Mouse (Mus musculus) forebrain, embryonic 11.5 days (tissue): ENCODE measurements around the gene Vmn1r39. TPM values are rescaled to one million over a fixed set of nuclear protein-coding genes. Genes with fewer than 3 reads are reported as not detected.
"Not testable (repeated sequence)": the region's sequence is repeated elsewhere in the genome, so short reads cannot be mapped to it uniquely, and the experiment has no call there.

Experiments
- ATAC-seq: fragments of 200-750 bp; cut with Nextera tagmentation; replicated peaks from 2 replicates; pipeline ENCODE4 v1.8.0; 2017; ENCODE audit warnings: moderate TSS enrichment; ENCODE audit not compliant: low FRiP score
- DNase-seq: peaks from one replicate; pipeline ENCODE4 v3.0.0-alpha.2; 2017; ENCODE audit warnings: low spot score
- H3K27ac ChIP-seq: fragments of 300-500 bp; sonication (generic); 2 replicates; pipeline ENCODE4 v1.5.1; 2014; ENCODE audit warnings: low read depth, low read length
- H3K27me3 ChIP-seq: fragments of 300-500 bp; sonication (generic); 2 replicates; pipeline ENCODE4 v1.6.1; 2014; ENCODE audit warnings: mild to moderate bottlenecking, low read length, mixed read lengths; ENCODE audit not compliant: control insufficient read depth, insufficient read depth
- H3K36me3 ChIP-seq: fragments of 300-500 bp; sonication (generic); 2 replicates; pipeline ENCODE4 v1.6.1; 2014; ENCODE audit warnings: mild to moderate bottlenecking, low read length, moderate library complexity, mixed read lengths; ENCODE audit not compliant: control insufficient read depth, insufficient read depth
- H3K4me1 ChIP-seq: fragments of 300-500 bp; sonication (generic); replicated peaks from 2 replicates; pipeline ENCODE4 v1.6.1; 2014; ENCODE audit warnings: low read length, mixed read lengths; ENCODE audit not compliant: control insufficient read depth, insufficient read depth
- H3K4me2 ChIP-seq: fragments of 300-500 bp; sonication (generic); 2 replicates; pipeline ENCODE4 v1.6.1; 2014; ENCODE audit warnings: low read depth, mild to moderate bottlenecking, low read length, moderate library complexity, mixed read lengths; ENCODE audit not compliant: severe bottlenecking
- H3K4me3 ChIP-seq: fragments of 300-500 bp; sonication (generic); 2 replicates; pipeline ENCODE4 v1.5.1; 2014; ENCODE audit warnings: low read depth, low read length
- H3K9ac ChIP-seq: fragments of 300-500 bp; sonication (generic); 2 replicates; pipeline ENCODE4 v1.6.1; 2014; ENCODE audit warnings: low read length
- H3K9me3 ChIP-seq: fragments of 300-500 bp; sonication (generic); 2 replicates; pipeline ENCODE4 v1.6.1; 2016; ENCODE audit warnings: low read length, mixed read lengths; ENCODE audit not compliant: control insufficient read depth
- WGBS: fragments of 180-500 bp; shearing (Covaris S2); extraction: QIAGEN DNeasy Blood & Tissue Kit; methylation state at CpG from one replicate; pipeline ENCODE4 v1.1.7; 2014; 5-methylcytosine and 5-hydroxymethylcytosine counted together
- polyA plus RNA-seq: library from polyadenylated mRNA; unstranded; fragments of >200 nt; fragmentation: Nextera tagmentation; extraction: Ambion mirVana; gene quantifications from 2 replicates; pipeline ENCODE4 v1.2.1, GENCODE M21; 2014

Gene Vmn1r39
- polyA plus RNA-seq, result not detected in 2 replicates

DNA sequence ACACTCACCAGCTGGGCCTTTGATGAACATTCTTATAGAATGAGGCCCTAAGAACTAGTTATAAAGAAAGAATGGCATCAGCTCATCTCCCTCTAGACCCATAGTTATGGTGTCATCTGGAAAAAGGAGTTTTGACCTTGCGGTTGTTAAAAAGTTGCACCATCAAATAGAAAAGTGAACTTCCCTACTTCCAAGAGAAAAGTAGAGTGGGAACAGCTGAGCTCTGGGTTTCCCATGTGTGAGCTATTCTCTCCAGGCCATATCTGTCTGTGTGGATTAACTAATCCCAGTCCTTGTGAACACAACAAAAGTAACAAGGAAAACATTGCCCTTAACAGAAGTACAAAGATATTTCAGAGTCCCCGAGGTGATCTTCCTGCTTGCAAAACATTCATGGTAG, at the start of gene Vmn1r39:
Vmn1r39 (minus strand) TSS at position 101 of the 400 bp plus-strand sequence.
- Histone ChIP-seq H3K4me1 (no peaks in the 10 kb centered on the region), H3K4me2 (no peak within 1 kb of the TSS), H3K27me3 (no peaks in the 10 kb centered on the region), H3K4me3 (no peak within 1 kb of the TSS), H3K36me3 (no peaks in the 10 kb centered on the region), H3K9ac (no peak within 1 kb of the TSS), H3K27ac (no peak within 1 kb of the TSS), H3K9me3 (no peaks in the 10 kb centered on the region)
- DNase-seq (no peak), ATAC-seq (no peak)
- WGBS, result 94% methylated on average over 2 of the region's 2 CpGs

- H3K27ac ChIP-seq, result no peak overlapping the region
- no peak overlapping the region for H3K4me3 ChIP-seq
- no peaks in the 10 kb centered on the region for H3K36me3 ChIP-seq
- DNase-seq (no peak), ATAC-seq (no peak)
- no peak overlapping the region for H3K9ac ChIP-seq
- H3K4me1 ChIP-seq, result no peaks in the 10 kb centered on the region
- H3K4me2 ChIP-seq, result no peak overlapping the region
- no peaks in the 10 kb centered on the region for H3K27me3 ChIP-seq
- no peaks in the 10 kb centered on the region for H3K9me3 ChIP-seq
These were observed 49.0 kb upstream of the Vmn1r39 start for GRCm38 (mm10) chr6:66859391-66859790.

GRCm38 (mm10) chr6:66858356-66858755, 47.9 kb upstream of the Vmn1r39 start:
- H3K36me3 ChIP-seq, result no peaks in the 10 kb centered on the region
- no peaks in the 10 kb centered on the region for H3K4me1 ChIP-seq
- H3K9ac ChIP-seq, result no peak overlapping the region
- H3K9me3 ChIP-seq, result no peaks in the 10 kb centered on the region
- H3K4me2 ChIP-seq, result no peak overlapping the region
- WGBS, result 88% methylated on average over 1 of the region's 1 CpGs
- no peak overlapping the region for H3K4me3 ChIP-seq
- no peak overlapping the region for H3K27ac ChIP-seq
- ATAC-seq, result no peak
- DNase-seq, result no peak
- no peaks in the 10 kb centered on the region for H3K27me3 ChIP-seq

GRCm38 (mm10) chr6:66856236-66856635, 45.8 kb upstream of the Vmn1r39 start:
- Histone ChIP-seq H3K36me3 (no peaks in the 10 kb centered on the region), H3K27me3 (no peaks in the 10 kb centered on the region), H3K27ac (no peak overlapping the region), H3K4me1 (no peaks in the 10 kb centered on the region), H3K4me3 (no peak overlapping the region), H3K4me2 (no peak overlapping the region), H3K9ac (no peak overlapping the region), H3K9me3 (no peaks in the 10 kb centered on the region)
- no peak for DNase-seq
- ATAC-seq, result no peak

GRCm38 (mm10) chr6:66848936-66849335, 38.5 kb upstream of the Vmn1r39 start:
- H3K27me3 ChIP-seq, result no peaks in the 10 kb centered on the region
- no peak overlapping the region for H3K9ac ChIP-seq
- WGBS, result 59% methylated on average over 4 of the region's 4 CpGs
- no peaks in the 10 kb centered on the region for H3K36me3 ChIP-seq
- no peak overlapping the region for H3K27ac ChIP-seq
- H3K4me2 ChIP-seq, result no peak overlapping the region
- H3K4me3 ChIP-seq, result no peak overlapping the region
- H3K4me1 ChIP-seq, result no peaks in the 10 kb centered on the region
- DNase-seq (no peak), ATAC-seq (no peak)
- H3K9me3 ChIP-seq, result no peaks in the 10 kb centered on the region

- not testable (repeated sequence) for H3K9me3 ChIP-seq, H3K4me2 ChIP-seq, H3K9ac ChIP-seq, H3K4me1 ChIP-seq, DNase-seq, H3K36me3 ChIP-seq, H3K27me3 ChIP-seq, ATAC-seq, H3K27ac ChIP-seq, H3K4me3 ChIP-seq
- 14% methylated on average over 1 of the region's 1 CpGs for WGBS
These were observed 30.2 kb upstream of the Vmn1r39 start for GRCm38 (mm10) chr6:66840631-66841030.

- H3K36me3 ChIP-seq, result no peaks in the 10 kb centered on the region
- no peak overlapping the region for H3K27ac ChIP-seq
- no peak overlapping the region for H3K9ac ChIP-seq
- H3K27me3 ChIP-seq, result no peaks in the 10 kb centered on the region
- no peak overlapping the region for H3K4me3 ChIP-seq
- H3K9me3 ChIP-seq, result no peaks in the 10 kb centered on the region
- H3K4me2 ChIP-seq, result no peak overlapping the region
- DNase-seq (no peak), ATAC-seq (no peak)
- H3K4me1 ChIP-seq, result no peaks in the 10 kb centered on the region
These were observed 26.5 kb upstream of the Vmn1r39 start for GRCm38 (mm10) chr6:66836932-66837331.

DNA sequence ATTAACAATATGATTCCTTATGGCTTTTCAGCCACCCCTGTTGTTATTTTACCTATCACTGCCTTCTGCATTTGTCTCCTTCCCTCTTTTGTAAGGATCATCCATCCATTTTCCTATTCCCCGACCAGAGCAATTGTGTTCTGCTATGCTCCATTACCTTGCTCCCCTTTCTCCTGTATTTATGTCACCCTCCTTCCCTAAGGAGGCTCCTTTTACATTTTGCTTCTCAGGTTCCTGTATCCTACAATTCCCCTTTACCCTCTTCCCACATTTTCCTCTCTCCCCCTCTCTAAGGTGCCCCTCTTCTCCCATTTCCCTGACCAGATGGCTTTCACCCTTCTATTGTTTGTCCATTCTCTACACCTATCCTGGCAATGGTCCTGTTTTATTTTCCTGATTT, 4.1 kb downstream of the Vmn1r39 start:
- H3K36me3 ChIP-seq, result no peaks in the 10 kb centered on the region
- H3K27me3 ChIP-seq, result no peaks in the 10 kb centered on the region
- no peak overlapping the region for H3K4me3 ChIP-seq
- no peak overlapping the region for H3K9ac ChIP-seq
- DNase-seq (no peak), ATAC-seq (no peak)
- H3K4me2 ChIP-seq, result no peak overlapping the region
- WGBS, result 63% methylated on average over 1 of the region's 1 CpGs
- no peaks in the 10 kb centered on the region for H3K4me1 ChIP-seq
- no peak overlapping the region for H3K27ac ChIP-seq
- H3K9me3 ChIP-seq, result no peaks in the 10 kb centered on the region

DNA sequence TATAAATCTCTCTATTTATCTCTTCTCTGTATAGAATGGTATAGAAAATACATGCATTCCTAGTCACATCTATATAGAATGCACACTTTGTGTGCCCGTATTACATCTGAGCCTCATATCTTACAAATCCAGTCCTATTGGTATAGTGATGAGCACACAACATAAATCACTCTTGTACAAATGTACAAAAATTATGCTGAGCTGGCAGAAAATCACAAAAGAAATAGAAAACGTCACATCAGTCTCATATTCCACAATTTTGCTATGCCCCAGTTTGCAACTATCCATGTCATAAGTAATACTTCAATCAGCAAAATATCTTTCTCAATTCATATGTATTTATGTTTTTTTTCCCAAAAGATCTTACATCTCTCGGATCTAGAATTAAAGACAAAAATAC, 4.7 kb downstream of the Vmn1r39 start:
- no peak overlapping the region for H3K9ac ChIP-seq
- ATAC-seq, result no peak
- no peaks in the 10 kb centered on the region for H3K36me3 ChIP-seq
- no peak overlapping the region for H3K4me2 ChIP-seq
- H3K4me1 ChIP-seq, result no peaks in the 10 kb centered on the region
- no peaks in the 10 kb centered on the region for H3K9me3 ChIP-seq
- no peaks in the 10 kb centered on the region for H3K27me3 ChIP-seq
- H3K4me3 ChIP-seq, result no peak overlapping the region
- no peak for DNase-seq
- H3K27ac ChIP-seq, result no peak overlapping the region
- WGBS, result 86% methylated on average over 3 of the region's 3 CpGs
